Mouse (Mus musculus) testis, postnatal 14 days (tissue): Measurements from ENCODE around the gene Cyp4a32.
"Not testable (repeated sequence)": the region's sequence is repeated elsewhere in the genome, so short reads cannot be mapped to it uniquely, and the experiment has no call there.

Experiments
- DNase-seq: peaks from one replicate; pipeline ENCODE4 v3.0.0; 2021; ENCODE audit warnings: low spot score

Gene Cyp4a32

GRCm38 (mm10) chr4:115656535-115656922 lies 55.8 kb downstream of the Cyp4a32 start:
- DNase-seq = not testable (repeated sequence)

- DNase-seq = no peak
Measured at GRCm38 (mm10) chr4:115657104-115657866, 56.5 kb downstream of the Cyp4a32 start.

- DNase-seq = no peak
Measured at GRCm38 (mm10) chr4:115657867-115658249, 57.1 kb downstream of the Cyp4a32 start.

- DNase-seq = no peak
Measured at GRCm38 (mm10) chr4:115659190-115659589, 58.4 kb downstream of the Cyp4a32 start.
